Mouse (Mus musculus) ES-E14 (cell line): ENCODE data around the gene Cnksr3.

Experiments used
- CHD2 ChIP-seq: IDR thresholded peaks from 2 replicates; pipeline ENCODE4 v1.6.1; 2014; ENCODE audit warnings: mild to moderate bottlenecking, low read depth, low read length, inconsistent platforms
- ZC3H11A ChIP-seq: IDR thresholded peaks from 2 replicates; pipeline ENCODE4 v1.6.1; 2012; ENCODE audit warnings: low read depth, mild to moderate bottlenecking, inconsistent platforms, low read length, borderline replicate concordance
- ZNF384 ChIP-seq: IDR thresholded peaks from 2 replicates; pipeline ENCODE4 v1.6.1; 2012; ENCODE audit warnings: low read depth, low read length, inconsistent platforms

DNA sequence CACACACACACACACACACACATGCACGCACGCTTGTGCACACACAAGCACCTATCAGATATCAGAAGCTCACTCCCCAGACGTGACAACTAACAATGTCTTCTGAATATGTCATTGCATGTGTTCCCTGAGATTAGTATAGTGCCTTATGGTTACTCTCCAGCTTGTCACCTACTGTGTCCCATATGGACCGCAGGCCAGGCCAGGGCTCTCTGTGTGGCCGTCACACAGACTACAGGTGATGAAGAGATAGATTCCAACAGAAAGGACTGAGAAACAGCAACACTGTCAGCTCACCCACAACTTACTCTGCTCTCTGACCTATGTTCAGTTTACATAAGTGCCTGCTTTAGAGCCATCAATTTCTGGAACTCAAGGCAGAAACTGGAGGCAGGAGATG, 57.2 kb downstream of the Cnksr3 start:
- TF ChIP-seq ZNF384 (no peak), CHD2 (no peak), ZC3H11A (no peak)
